In the genomic region with DNA sequence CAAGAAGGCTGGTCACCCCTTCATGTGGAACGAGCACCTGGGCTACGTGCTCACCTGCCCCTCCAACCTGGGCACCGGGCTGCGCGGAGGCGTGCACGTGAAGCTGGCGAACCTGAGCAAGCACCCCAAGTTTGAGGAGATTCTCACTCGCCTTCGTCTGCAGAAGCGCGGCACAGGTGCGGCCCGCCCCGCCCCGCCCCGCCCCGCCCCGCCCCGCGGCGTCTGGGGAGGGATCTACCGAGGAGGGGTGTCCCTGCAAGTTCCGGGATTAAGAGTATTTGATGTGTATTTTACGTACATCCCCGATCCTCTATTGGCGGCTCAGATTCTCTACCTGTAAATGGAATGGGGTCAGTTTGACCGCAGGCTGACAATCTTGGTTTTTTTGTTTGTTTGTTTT, we compare ENCODE assay signal across 12 mouse cellular contexts. TPM values are rescaled to one million over a fixed set of nuclear protein-coding genes. Genes with fewer than 3 reads are reported as not detected.
A peak's percentile ranks its signal among the peaks of the same experiment; 100 is the strongest.
DNase-seq lines count a peak whose midpoint lies in the region; ATAC-seq and TF ChIP-seq lines count a peak whose summit lies in the region.
"Had no signal": no experiment of that assay in that cellular context is flagged by ENCODE, and none has a peak within 500 bp of the region (broad histone marks: within the 10 kb centered on the region; RNA-seq: fewer than 3 reads in every experiment).

No protein-coding gene starts in this region.

- H3K4me3 ChIP-seq in hindbrain, embryonic 13.5 days = no peak overlapping the region
- H3K4me3 ChIP-seq in hindbrain, embryonic 11.5 days (ENCODE audit: low read depth, low read length) = no peak overlapping the region
- 0 out of 2 replicates have a peak overlapping the region, but pooled peaks have one; percentile 2 for H3K4me3 ChIP-seq in lung, postnatal 0 days (ENCODE audit: low read depth, low read length)
- peak overlapping the region; percentile 22; the same call in 1 of the 2 replicates for H3K4me3 ChIP-seq in cortical plate, adult 2 months (ENCODE audit: insufficient read depth, low read length)

- ATAC-seq in hindbrain, embryonic 13.5 days (ENCODE audit: low FRiP score) = no peak
- no peak for ATAC-seq in hindbrain, embryonic 11.5 days (ENCODE audit: low FRiP score)
- ATAC-seq in lung, postnatal 0 days = no peak

- no peaks in the 10 kb centered on the region for H3K9me3 ChIP-seq in hindbrain, embryonic 13.5 days
- H3K9me3 ChIP-seq in hindbrain, embryonic 11.5 days (ENCODE audit: control insufficient read depth, low read length) = no peaks in the 10 kb centered on the region
- no peaks in the 10 kb centered on the region for H3K9me3 ChIP-seq in lung, postnatal 0 days (ENCODE audit: low read length)
- H3K9me3 ChIP-seq: G1E had no signal

- H3K27ac ChIP-seq in hindbrain, embryonic 13.5 days = no peak overlapping the region
- no peak overlapping the region for H3K27ac ChIP-seq in hindbrain, embryonic 11.5 days (ENCODE audit: low read depth, low read length)
- H3K27ac ChIP-seq in lung, postnatal 0 days (ENCODE audit: low read length) = no peak overlapping the region
- H3K27ac ChIP-seq in cortical plate, adult 2 months (ENCODE audit: insufficient read depth, low read length) = no peak overlapping the region
- H3K27ac ChIP-seq: midbrain, embryonic 10.5 days had no signal

- peak overlapping the region; percentile 8; the same call in 1 of the 2 replicates for H3K4me2 ChIP-seq in hindbrain, embryonic 13.5 days
- no peak overlapping the region for H3K4me2 ChIP-seq in hindbrain, embryonic 11.5 days (replicated peaks; ENCODE audit: low read depth, low read length)
- H3K4me2 ChIP-seq in lung, postnatal 0 days (replicated peaks; ENCODE audit: low read depth, low read length) = peak overlapping the region; percentile 27

- H3K9ac ChIP-seq in hindbrain, embryonic 13.5 days = no peak overlapping the region
- no peak overlapping the region for H3K9ac ChIP-seq in hindbrain, embryonic 11.5 days (ENCODE audit: low read depth, low read length)
- no peak overlapping the region for H3K9ac ChIP-seq in lung, postnatal 0 days (replicated peaks; ENCODE audit: low read depth)

- no peak for TF ChIP-seq POLR2A in cortical plate, adult 2 months (IDR thresholded peaks at IDR 0.05; ENCODE audit: extremely low read depth, insufficient read depth, low read length)

- no peak for TF ChIP-seq CTCF in lung, postnatal 0 days (IDR thresholded peaks at IDR 0.05)
- no peak for TF ChIP-seq CTCF in cortical plate, adult 2 months (IDR thresholded peaks at IDR 0.05; ENCODE audit: extremely low read depth, insufficient read depth, low read length)

- peaks cover 8% of the 10 kb centered on the region for H3K4me1 ChIP-seq in hindbrain, embryonic 13.5 days (replicated peaks)
- no peaks in the 10 kb centered on the region for H3K4me1 ChIP-seq in hindbrain, embryonic 11.5 days (replicated peaks; ENCODE audit: control insufficient read depth, insufficient read depth, low read length)
- no peaks in the 10 kb centered on the region for H3K4me1 ChIP-seq in lung, postnatal 0 days (ENCODE audit: insufficient read depth, low read depth, low read length)
- H3K4me1 ChIP-seq in cortical plate, adult 2 months (ENCODE audit: control insufficient read depth, insufficient read depth, low read length) = peaks cover 2% of the 10 kb centered on the region; the same call in 1 of the 2 replicates

- no peak for TF ChIP-seq EP300 in lung, postnatal 0 days (IDR thresholded peaks at IDR 0.05)

- no peak for DNase-seq in hindbrain, embryonic 11.5 days (ENCODE audit: low spot score)
- DNase-seq in lung, postnatal 0 days (ENCODE audit: low spot score) = no peak
- no peak for DNase-seq in lung, postnatal 25 days (ENCODE audit: low spot score)
- DNase-seq in splenic B cell, adult 2 months (ENCODE audit: low read depth, low spot score) = peak; percentile 28
- no peak for DNase-seq in right cerebral cortex, adult 18-20 months
- DNase-seq in yolk sac, embryonic 10.5 days (ENCODE audit: low spot score) = no peak
- DNase-seq: cerebellum, adult 11 months; kidney, adult 9 months had no signal

- peaks cover 8% of the 10 kb centered on the region for H3K36me3 ChIP-seq in hindbrain, embryonic 13.5 days
- H3K36me3 ChIP-seq in hindbrain, embryonic 11.5 days (ENCODE audit: control insufficient read depth, insufficient read depth, low read length) = no peaks in the 10 kb centered on the region
- H3K36me3 ChIP-seq in lung, postnatal 0 days (ENCODE audit: insufficient read depth, low read length) = no peaks in the 10 kb centered on the region
- H3K36me3 ChIP-seq in splenic B cell, adult 2 months (ENCODE audit: control insufficient read depth, insufficient read depth, low read length, poor library complexity, severe bottlenecking) = no peaks in the 10 kb centered on the region

- H3K27me3 ChIP-seq in hindbrain, embryonic 13.5 days = peaks cover 67% of the 10 kb centered on the region
- peaks cover 27% of the 10 kb centered on the region for H3K27me3 ChIP-seq in hindbrain, embryonic 11.5 days (ENCODE audit: control insufficient read depth, insufficient read depth, low read length)
- peaks cover 10% of the 10 kb centered on the region for H3K27me3 ChIP-seq in lung, postnatal 0 days (replicated peaks; ENCODE audit: insufficient read depth, low read length)
- H3K27me3 ChIP-seq in splenic B cell, adult 2 months (ENCODE audit: control insufficient read depth, insufficient read depth, low read length, poor library complexity, severe bottlenecking) = no peaks in the 10 kb centered on the region

- 9% methylated on average over 28 of the region's 28 CpGs for WGBS in hindbrain, embryonic 13.5 days
- 9% methylated on average over 28 of the region's 28 CpGs for WGBS in hindbrain, embryonic 11.5 days
- 3% methylated on average over 28 of the region's 28 CpGs for WGBS in lung, postnatal 0 days

RNA-seq across cellular contexts. Expression of a gene that starts 15.5 kb away (rescaled TPM):
- 0.81 and 0.87 TPM in 2 replicates for polyA plus RNA-seq in hindbrain, embryonic 13.5 days (2015; fragmentation: Nextera tagmentation; extraction: Ambion mirVana)
- polyA plus RNA-seq in hindbrain, embryonic 11.5 days (2014; fragmentation: Nextera tagmentation; extraction: Ambion mirVana) = 0.13 TPM in 1 of 2 replicates, not detected in the other
- 34.0 and 42.4 TPM in 2 replicates for polyA plus RNA-seq in lung, postnatal 0 days (2015; fragmentation: Nextera tagmentation; extraction: Ambion mirVana)
- 0.66 TPM in 1 of 2 replicates, not detected in the other for polyA plus RNA-seq in cortical plate, adult 2 months (2012; rRNA removed)
- polyA plus RNA-seq: G1E; midbrain, embryonic 10.5 days had no signal

RNA-seq across cellular contexts. Expression of a gene that starts 16.2 kb away (rescaled TPM):
- polyA plus RNA-seq in hindbrain, embryonic 13.5 days (2015; fragmentation: Nextera tagmentation; extraction: Ambion mirVana) = 2.1 and 2.4 TPM in 2 replicates
- 2.3 TPM in 2 replicates for polyA plus RNA-seq in hindbrain, embryonic 11.5 days (2014; fragmentation: Nextera tagmentation; extraction: Ambion mirVana)
- polyA plus RNA-seq in lung, postnatal 0 days (2015; fragmentation: Nextera tagmentation; extraction: Ambion mirVana) = 28.1 and 31.4 TPM in 2 replicates
- 2.9 and 3.0 TPM in 2 replicates for polyA plus RNA-seq in cortical plate, adult 2 months (2012; rRNA removed)

RNA-seq across cellular contexts. Expression of a gene that starts 38.3 kb away (rescaled TPM):
- polyA plus RNA-seq in hindbrain, embryonic 13.5 days (2015; fragmentation: Nextera tagmentation; extraction: Ambion mirVana) = 20.9 and 28.4 TPM in 2 replicates
- polyA plus RNA-seq in hindbrain, embryonic 11.5 days (2014; fragmentation: Nextera tagmentation; extraction: Ambion mirVana) = 7.7 and 8.7 TPM in 2 replicates
- 8.9 and 9.4 TPM in 2 replicates for polyA plus RNA-seq in lung, postnatal 0 days (2015; fragmentation: Nextera tagmentation; extraction: Ambion mirVana)
- 41.4 and 48.3 TPM in 2 replicates for polyA plus RNA-seq in cortical plate, adult 2 months (2012; rRNA removed)

RNA-seq across cellular contexts. Expression of a gene that starts 38.5 kb away (rescaled TPM):
- polyA plus RNA-seq in hindbrain, embryonic 13.5 days (2015; fragmentation: Nextera tagmentation; extraction: Ambion mirVana) = 16.1 TPM in 2 replicates
- polyA plus RNA-seq in hindbrain, embryonic 11.5 days (2014; fragmentation: Nextera tagmentation; extraction: Ambion mirVana) = 11.5 and 13.3 TPM in 2 replicates
- 7.4 and 7.9 TPM in 2 replicates for polyA plus RNA-seq in lung, postnatal 0 days (2015; fragmentation: Nextera tagmentation; extraction: Ambion mirVana)
- 52.0 and 55.4 TPM in 2 replicates for polyA plus RNA-seq in cortical plate, adult 2 months (2012; rRNA removed)

RNA-seq across cellular contexts. Expression of a gene that starts 43.0 kb away (rescaled TPM):
- polyA plus RNA-seq in hindbrain, embryonic 13.5 days (2015; fragmentation: Nextera tagmentation; extraction: Ambion mirVana) = 0.38 and 0.43 TPM in 2 replicates
- polyA plus RNA-seq in hindbrain, embryonic 11.5 days (2014; fragmentation: Nextera tagmentation; extraction: Ambion mirVana) = 0.66 and 0.76 TPM in 2 replicates
- 1.1 and 1.4 TPM in 2 replicates for polyA plus RNA-seq in lung, postnatal 0 days (2015; fragmentation: Nextera tagmentation; extraction: Ambion mirVana)
- 0.06 and 0.23 TPM in 2 replicates for polyA plus RNA-seq in cortical plate, adult 2 months (2012; rRNA removed)

Comparison
In these comparisons a context has a peak if more than half of its experiments do, and no peak if none do; other contexts are left out.
1. H3K4me3 ChIP-seq: peak in lung, postnatal 0 days (single experiment) and cortical plate, adult 2 months (single experiment); none in hindbrain, embryonic 13.5 days (single experiment) and hindbrain, embryonic 11.5 days (single experiment).
2. RNA of a gene that starts 15.5 kb away (polyA plus RNA-seq): 34.0 to 42.4 TPM in lung, postnatal 0 days; 0.81 to 0.87 TPM in hindbrain, embryonic 13.5 days, 0.13 TPM in hindbrain, embryonic 11.5 days and 0.66 TPM in cortical plate, adult 2 months; every median in the first group is over 10 times any median in the second.